Mouse (Mus musculus): ENCODE measurements around the gene Fcer2a. TPM values are rescaled to one million over a fixed set of nuclear protein-coding genes. Genes with fewer than 3 reads are reported as not detected.

Gene Fcer2a
- 0.08 TPM in 1 of 2 replicates, not detected in the other for polyA plus RNA-seq (2015; fragmentation: Nextera tagmentation; extraction: Ambion mirVana)

DNA sequence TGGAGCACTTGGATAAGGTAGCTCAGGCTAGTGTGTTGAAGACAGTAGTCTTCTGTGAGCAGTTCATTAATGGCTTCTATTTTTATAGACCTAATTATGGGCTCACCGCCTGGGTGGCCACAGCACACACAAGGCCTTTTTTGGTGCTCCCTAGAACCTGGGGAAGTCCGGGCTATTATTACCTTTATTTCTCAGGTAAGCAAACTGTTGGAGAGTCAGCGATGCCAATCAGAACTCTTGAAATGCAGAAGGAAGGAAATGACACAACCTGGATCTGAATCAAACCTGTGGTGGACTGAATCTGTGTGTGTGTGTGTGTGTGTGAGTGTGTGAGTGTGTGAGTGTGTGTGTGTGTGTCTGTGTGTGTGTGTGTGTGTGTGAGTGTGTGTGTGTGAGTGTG, at the start of gene Fcer2a:
Gene Fcer2a, minus strand, starts transcription at position 55 of the 400 bp plus-strand sequence.

DNA sequence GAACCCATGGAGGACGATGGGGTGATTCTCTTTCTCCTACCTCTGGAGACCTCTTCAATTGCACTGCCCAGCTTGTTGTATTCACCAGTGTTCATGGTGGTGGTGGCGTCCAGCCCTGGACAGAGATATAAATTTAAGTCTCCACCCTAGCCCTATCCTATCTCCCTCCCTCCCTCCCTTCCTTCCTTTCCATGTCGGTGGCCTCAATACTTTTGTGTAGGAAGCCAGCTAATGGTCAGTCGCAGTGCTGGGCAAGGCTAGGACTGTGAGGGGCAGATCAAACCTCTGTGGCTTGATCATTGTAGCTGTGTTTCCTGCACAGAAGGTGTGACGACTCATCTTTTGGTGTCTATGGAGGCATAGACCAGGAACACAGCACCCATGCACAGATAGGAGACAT, 26.6 kb upstream of the Fcer2a start, which contains the start of gene Clec4g:
Gene Clec4g, minus strand, starts transcription at position 101 of the 400 bp plus-strand sequence.

DNA sequence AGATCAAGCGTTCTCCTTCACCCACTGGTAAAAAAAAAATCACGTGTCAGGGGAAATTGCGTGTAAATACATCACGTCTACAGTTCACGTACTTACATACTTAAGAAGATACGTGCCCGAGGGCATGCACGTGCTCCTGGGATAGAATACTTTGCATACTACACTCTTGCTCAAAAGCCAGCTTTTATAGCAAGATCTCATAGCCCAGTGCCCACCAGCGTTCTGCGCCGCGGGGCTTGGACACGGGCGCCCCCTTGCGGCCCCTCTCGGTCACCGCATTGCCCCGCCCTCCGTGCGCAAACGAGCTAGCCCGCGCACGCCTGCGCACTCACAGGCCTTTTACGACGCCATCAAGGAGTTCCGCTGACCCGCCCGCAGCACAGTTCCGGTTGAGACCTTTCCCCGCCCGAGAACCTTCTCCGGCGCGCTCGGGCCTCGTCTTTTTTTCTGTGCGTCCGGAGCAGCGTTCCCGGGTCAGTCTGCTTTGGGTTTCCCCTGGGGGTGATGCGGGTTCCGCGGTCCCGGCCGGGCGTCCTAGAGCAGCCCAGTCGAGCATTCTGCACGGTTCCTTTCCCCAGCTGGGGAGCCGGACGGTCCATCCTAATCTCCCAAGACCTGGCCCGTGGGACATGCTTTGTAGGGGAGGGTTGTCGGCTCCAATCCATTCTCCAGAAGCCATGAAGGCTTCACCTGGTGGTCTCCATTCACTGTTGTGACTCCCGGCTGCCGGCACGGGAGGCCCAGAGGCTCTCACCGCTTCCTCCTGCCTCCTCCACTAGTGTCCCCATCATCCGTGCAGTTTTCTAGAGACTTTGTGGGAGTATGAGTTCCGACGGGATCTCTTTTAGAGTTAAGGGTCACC, 17.6 kb downstream of the Fcer2a start, which contains the start of gene Trappc5:
Gene Trappc5, plus strand, starts transcription at position 169 of the 862 bp plus-strand sequence.

DNA sequence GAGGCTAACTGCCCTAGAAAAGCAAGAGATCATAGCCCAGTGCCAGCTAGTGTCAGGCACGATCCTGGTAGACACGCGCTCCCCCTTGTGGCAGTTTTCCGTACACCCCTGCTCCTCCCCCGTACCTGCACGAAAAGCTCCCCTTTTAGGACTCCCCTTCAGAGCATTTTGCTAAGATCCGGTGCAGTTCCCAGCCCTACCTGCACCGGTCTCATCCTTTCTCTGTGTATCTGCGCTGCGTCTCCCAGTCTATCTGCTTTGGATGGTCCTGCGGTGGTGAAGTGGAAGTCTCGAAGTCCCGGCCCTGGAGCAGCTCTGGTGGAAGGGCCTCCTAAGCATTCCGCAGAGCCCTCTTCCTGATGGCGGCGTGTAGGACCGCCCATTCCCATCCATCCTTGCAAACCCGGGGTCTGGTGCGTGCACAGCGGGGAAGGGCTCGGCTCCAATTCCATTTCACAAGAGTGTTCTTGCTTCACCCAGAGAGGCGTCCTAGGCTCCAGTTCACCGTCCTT, 21.9 kb downstream of the Fcer2a start, which contains the start of gene Fcor:
Gene Fcor, minus strand, starts transcription at position 383 of the 512 bp plus-strand sequence.

DNA sequence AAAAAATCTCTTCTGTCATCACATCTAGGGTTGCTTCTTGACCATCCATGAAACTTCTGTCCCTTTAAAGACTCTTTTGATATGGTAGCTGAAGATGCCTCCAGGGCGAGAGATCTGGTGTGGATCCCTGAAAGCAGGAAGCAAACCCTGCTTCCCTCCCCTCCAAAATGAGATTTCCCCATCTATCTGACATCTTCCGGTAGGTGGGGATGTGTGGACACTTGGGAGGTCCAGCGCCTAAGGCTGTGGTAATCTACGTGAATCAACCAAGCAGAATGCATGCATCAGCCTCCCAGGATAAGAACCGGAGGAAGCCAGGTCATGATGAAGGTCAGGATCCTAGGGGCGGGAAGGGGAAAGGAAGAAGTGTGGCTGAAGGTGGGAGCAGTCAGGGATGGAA, 28.5 kb downstream of the Fcer2a start, which contains the start of gene Mcemp1:
Gene Mcemp1, plus strand, starts transcription at position 248 of the 400 bp plus-strand sequence.

DNA sequence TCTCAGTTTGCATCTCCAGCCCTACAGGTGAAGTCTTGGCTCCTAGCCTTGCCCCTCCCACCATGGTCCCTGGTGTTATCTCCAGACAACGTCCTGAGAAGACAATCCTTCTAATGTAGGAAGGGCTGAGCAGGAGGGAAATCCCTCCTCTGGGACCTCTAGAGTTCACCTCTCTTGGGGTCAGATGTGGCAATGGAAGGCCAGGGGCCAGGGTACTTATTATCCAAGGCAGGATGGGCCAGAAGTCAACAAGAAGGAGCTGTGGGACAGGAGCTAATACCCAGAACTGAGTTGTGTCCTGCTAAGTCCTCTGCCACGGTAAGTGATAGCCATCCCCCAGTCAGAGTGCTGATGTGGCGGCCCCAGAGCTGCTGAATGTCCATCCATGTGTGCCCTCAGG, 38.4 kb downstream of the Fcer2a start, which contains the start of gene Retn:
Gene Retn, plus strand, starts transcription at position 245 of the 400 bp plus-strand sequence.

Other genes starting within 250 kb of the Fcer2a start
- 5.5 and 7.1 TPM in 2 replicates for gene Pex11g, start 226.5 kb downstream of the Fcer2a start, polyA plus RNA-seq (2015; fragmentation: Nextera tagmentation; extraction: Ambion mirVana)
- gene Tex45, start 223.3 kb downstream of the Fcer2a start, polyA plus RNA-seq (2015; fragmentation: Nextera tagmentation; extraction: Ambion mirVana) = 0.10 TPM in 1 of 2 replicates, not detected in the other
- 17.3 and 18.6 TPM in 2 replicates for gene Zfp358, start 201.0 kb downstream of the Fcer2a start, polyA plus RNA-seq (2015; fragmentation: Nextera tagmentation; extraction: Ambion mirVana)
- gene Mcoln1, start 193.7 kb downstream of the Fcer2a start, polyA plus RNA-seq (2015; fragmentation: Nextera tagmentation; extraction: Ambion mirVana) = 30.1 and 32.9 TPM in 2 replicates
- 17.0 and 17.4 TPM in 2 replicates for gene Pnpla6, start 178.8 kb downstream of the Fcer2a start, polyA plus RNA-seq (2015; fragmentation: Nextera tagmentation; extraction: Ambion mirVana)
- 0.25 TPM in 1 of 2 replicates, not detected in the other for gene C330021F23Rik, start 126.2 kb downstream of the Fcer2a start, polyA plus RNA-seq (2015; fragmentation: Nextera tagmentation; extraction: Ambion mirVana)
- 4.9 and 5.3 TPM in 2 replicates for gene Camsap3, start 106.9 kb downstream of the Fcer2a start, polyA plus RNA-seq (2015; fragmentation: Nextera tagmentation; extraction: Ambion mirVana)
- 24.4 and 25.8 TPM in 2 replicates for gene Xab2, start 72.9 kb downstream of the Fcer2a start, polyA plus RNA-seq (2015; fragmentation: Nextera tagmentation; extraction: Ambion mirVana)
- gene Pet100, start 72.6 kb downstream of the Fcer2a start, polyA plus RNA-seq (2015; fragmentation: Nextera tagmentation; extraction: Ambion mirVana) = 104 and 109 TPM in 2 replicates
- gene Pcp2, start 68.6 kb downstream of the Fcer2a start, polyA plus RNA-seq (2015; fragmentation: Nextera tagmentation; extraction: Ambion mirVana) = not detected in 2 replicates
- gene Stxbp2, start 63.2 kb downstream of the Fcer2a start, polyA plus RNA-seq (2015; fragmentation: Nextera tagmentation; extraction: Ambion mirVana) = 72.6 and 85.6 TPM in 2 replicates
- not detected in 2 replicates for gene Retn, start 38.4 kb downstream of the Fcer2a start, polyA plus RNA-seq (2015; fragmentation: Nextera tagmentation; extraction: Ambion mirVana)
- gene Mcemp1, start 28.4 kb downstream of the Fcer2a start, polyA plus RNA-seq (2015; fragmentation: Nextera tagmentation; extraction: Ambion mirVana) = 0.69 and 7.5 TPM in 2 replicates
- gene Fcor, start 21.8 kb downstream of the Fcer2a start, polyA plus RNA-seq (2015; fragmentation: Nextera tagmentation; extraction: Ambion mirVana) = 3.4 and 8.5 TPM in 2 replicates
- 23.6 and 24.4 TPM in 2 replicates for gene Trappc5, start 17.9 kb downstream of the Fcer2a start, polyA plus RNA-seq (2015; fragmentation: Nextera tagmentation; extraction: Ambion mirVana)
- 0.10 and 0.37 TPM in 2 replicates for gene Clec4g, start 26.5 kb upstream of the Fcer2a start, polyA plus RNA-seq (2015; fragmentation: Nextera tagmentation; extraction: Ambion mirVana)
- not detected in 2 replicates for gene Cd209a, start 54.8 kb upstream of the Fcer2a start, polyA plus RNA-seq (2015; fragmentation: Nextera tagmentation; extraction: Ambion mirVana)
- gene Cd209e, start 160.1 kb upstream of the Fcer2a start, polyA plus RNA-seq (2015; fragmentation: Nextera tagmentation; extraction: Ambion mirVana) = not detected in 2 replicates
- gene Cd209d, start 184.4 kb upstream of the Fcer2a start, polyA plus RNA-seq (2015; fragmentation: Nextera tagmentation; extraction: Ambion mirVana) = not detected in 2 replicates
- 0.13 TPM in 1 of 2 replicates, not detected in the other for gene Cd209b, start 232.7 kb upstream of the Fcer2a start, polyA plus RNA-seq (2015; fragmentation: Nextera tagmentation; extraction: Ambion mirVana)